Mouse (Mus musculus) gastrocnemius, postnatal 14 days (tissue): Measurements from ENCODE around the gene Irf2bpl. TPM values are rescaled to one million over a fixed set of nuclear protein-coding genes. Genes with fewer than 3 reads are reported as not detected.

Source experiments
- DNase-seq: peaks from one replicate; pipeline ENCODE4 v3.0.0; 2021; ENCODE audit warnings: mixed read lengths
- intact Hi-C: fragments of 180-260 bp; cut with DNase I; formaldehyde crosslinking; loops from one replicate; pipeline ENCODE4 v1.15.1; 2025; ENCODE audit warnings: low total_unique reads
- total RNA-seq, 2 experiments: library from RNA; stranded (reverse); gene quantifications; 2 replicates each; pipeline ENCODE4 v1.2.3; 2021

The Irf2bpl gene
- total RNA-seq, 2 experiments from 2014 or later = 41.8 to 42.8 TPM

DNA sequence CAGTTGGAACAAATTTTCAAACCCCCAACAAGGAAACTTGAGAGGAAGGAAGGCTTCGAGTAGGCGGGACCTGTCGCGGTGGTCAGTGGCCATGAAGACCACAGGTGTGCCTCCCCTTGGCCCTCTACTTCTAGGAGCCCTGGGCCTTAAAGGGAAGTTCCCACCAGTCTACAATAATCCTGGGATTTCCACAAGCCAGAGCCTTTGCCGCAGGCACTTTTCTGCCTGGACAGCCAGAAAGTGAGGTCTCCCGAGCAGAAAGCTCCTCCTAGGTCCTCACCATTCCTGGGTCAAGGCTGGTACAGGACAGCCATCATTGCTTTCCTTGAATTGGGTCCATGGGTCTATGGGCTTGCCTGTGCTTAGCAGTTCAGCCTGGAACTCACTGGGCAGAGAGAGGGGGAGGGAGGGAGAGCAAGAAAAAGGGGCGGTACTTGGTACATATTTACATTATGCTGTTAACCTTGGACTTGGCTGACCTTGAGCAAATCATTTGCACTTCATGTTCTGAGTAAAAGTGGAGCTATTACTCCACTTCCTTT is 4.6 kb upstream of the Irf2bpl start:
- DNase-seq = no peak
- intact Hi-C loops = no loop called here

DNA sequence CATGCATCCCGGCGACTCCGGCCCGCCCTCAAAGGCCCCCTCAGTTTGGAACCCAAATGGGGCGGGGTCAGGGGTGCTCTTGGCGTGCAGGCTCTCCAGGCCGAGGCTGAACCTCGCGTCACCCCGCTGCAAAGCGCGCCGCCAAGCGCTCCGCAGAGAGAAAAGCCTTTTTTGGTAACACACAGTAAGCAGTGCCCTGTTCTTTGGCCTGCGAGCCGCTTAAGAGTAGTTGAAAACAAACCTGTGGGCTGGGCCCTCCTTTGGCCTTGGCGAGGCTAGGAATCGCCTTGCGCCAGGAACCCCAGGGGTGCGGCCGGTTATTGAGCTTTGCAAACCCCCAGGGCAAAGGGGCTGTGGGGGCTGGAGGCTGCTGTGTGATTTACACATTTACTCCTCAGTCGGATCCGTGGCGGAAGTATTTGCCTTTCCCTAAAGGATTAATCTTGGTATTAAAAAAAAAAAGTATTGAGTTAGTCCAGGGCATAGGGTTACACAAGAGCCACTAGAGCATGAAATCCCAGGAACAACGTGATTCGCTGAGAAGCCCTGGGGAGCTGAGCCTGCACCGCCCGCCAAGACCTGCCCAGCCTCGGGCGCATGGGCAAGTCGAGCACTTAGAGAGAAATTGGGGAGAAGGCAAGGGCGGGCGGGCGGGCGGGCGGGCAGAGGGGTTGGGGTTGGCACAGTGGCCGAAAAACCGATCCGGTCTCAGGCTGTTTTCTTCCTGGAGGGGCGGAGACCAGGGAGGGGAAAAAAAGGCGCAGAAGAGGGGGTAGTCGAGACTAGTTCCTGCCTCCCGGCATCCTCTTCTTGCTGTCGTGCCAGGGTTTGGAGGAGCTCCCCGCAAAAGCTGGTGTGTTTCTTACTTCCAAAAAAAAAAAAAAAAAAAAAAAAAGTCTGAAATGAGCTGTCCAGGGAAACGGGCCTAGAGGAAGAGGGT is 3.8 kb upstream of the Irf2bpl start:
- DNase-seq = peak; percentile 90
- intact Hi-C loops = no loop called here

DNA sequence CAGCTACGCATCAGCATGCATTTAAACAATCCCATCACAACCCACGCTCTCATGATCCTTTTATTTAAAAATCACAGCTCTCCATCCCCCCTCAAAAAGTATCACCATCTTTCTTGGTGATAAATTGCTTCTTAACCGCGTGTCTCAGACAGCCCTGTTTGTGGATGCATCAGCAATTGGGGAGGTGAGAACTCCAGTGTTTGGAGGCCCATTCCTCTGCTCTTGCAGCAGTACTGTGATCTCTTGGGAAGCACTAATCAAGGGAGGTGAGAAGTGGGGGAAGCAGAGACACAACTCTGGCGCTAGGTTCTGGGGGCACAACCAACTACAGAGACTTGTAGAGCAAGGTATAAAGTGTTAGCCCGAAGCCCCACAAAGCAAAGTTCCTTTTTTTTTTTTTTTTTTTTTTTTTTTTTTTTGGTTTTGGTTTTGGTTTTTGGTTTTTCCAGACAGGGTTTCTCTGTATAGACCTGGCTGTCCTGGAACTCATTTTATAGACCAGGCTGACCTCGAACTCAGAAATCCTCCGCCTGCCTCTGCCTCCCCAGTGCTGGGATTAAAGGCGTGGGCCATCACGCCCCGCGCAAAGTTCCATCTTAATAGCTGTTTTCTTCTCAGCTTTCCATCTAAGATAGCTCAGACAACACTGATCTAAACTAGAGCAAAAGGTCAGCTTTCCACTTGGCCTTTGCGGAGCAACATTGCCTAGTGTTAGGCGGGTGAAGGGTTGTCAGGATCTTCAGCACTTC is 3.0 kb upstream of the Irf2bpl start:
- intact Hi-C loops = no loop called here

DNA sequence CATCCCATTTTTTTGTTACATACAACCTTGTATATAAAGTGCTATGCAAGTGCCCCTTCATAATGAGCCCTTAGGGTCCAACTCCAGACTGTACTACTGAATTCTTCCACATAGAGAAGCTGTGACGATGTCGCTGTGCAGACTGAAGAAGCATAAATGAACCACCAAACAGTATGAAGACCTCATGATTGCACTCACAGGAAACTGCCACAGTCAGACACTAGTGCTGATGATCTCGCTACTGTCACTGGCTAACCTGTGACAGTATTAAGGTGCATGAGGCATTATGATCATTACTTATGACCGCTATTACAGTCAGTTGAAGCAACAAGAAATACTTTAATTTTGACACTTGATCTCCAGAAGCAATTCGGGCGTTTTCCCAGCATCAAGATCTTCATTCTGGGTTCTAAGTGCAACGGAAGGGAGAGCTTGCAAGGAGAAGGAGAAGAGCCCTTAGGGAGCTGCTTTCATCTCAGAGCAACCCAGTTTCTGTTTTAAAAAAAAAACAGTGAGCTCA is 1.9 kb upstream of the Irf2bpl start:
- intact Hi-C loops = no loop called here
- no peak for DNase-seq

More for the DNA sequence above, 3.0 kb upstream of the Irf2bpl start:
- no peak for DNase-seq

DNA sequence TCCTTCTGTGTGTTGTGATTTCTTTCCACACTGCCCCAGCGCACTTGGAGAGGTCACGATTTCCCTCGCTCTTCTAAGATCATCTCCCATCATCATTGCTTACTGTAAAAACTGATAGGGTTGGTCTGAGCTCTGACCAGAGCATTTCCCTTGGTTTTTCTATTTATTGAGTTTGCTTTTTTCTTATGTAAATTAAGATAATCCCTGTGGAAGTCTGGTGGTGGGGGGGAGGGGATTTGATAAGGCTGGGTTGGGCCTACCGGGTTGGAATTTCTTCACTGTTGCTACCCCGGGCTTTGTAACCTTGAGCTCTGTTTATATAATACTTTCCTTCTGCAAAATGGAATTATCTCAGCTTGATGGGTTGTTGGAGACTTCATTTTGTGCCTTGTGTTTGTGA is 1.1 kb upstream of the Irf2bpl start:
- intact Hi-C loops = no loop called here
- DNase-seq = no peak

DNA sequence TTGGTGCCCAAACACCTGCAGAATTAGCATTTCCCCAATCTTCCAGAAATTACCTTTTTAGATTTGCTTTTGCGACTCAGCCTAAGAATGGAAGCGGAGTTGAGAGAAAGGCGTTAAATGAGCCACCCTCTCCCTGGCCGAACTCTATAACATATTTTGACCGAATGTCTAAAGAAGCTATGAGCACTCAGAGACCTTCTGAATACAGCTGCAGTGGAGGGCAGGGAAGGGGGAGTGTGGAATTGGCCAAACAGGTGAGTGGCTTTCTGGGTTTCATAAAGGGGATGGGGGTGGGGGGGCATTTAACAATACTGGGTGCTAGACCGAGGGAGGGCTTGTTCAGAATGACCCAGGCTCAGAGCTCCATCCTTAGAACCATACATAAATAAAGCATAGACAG is 738 bp upstream of the Irf2bpl start:
- intact Hi-C loops = no loop called here
- DNase-seq = no peak

DNA sequence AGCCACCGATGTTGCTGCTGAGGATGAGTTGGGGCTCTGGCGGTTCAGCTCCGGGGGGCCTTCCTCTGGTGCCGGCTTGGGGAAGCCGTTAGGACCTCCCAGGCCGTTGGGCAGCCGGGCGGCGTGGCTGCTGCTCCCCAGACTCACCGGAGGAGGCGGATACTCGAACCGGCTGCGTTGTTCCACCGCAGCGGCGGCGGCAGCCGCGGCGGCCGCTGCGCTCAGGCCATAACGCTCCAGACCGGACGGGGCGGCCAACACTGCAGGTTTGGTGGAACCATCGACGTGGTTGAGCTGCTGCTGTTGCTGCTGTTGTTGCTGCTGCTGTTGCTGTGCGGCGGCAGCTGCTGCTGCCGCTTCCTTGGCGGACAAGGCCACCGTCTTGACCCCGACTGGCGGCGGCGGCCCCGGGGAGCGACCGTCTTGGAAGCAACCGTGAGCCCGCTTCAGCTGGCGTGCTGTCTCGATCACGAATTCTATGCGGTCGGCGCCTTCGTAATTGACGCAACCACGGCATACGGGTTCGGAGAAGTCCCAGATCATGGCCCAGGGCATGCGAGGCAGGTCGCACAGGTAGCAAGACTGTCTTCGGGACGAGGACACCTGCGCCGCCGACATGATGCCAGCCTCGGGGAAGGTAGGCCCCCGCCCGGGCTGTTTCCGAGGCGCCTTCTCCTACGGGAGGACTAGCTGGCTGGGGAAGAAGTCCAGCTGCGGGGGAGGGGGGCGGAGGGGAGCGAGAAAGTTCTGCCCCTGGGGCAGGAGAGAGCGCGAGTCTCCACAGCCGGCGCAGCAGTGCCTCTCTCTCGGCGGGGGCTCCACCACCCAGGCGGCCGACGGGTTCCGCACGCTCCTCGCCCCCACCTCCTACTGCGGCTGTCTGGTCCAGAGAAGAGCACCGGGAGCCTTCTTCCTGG is 1.1 kb downstream of the Irf2bpl start:
- intact Hi-C loops = loop anchor here (5.0 kb wide), 1 partner anchor 76 kb away; no protein-coding TSS in a partner anchor
- DNase-seq = peak; percentile 85

DNA sequence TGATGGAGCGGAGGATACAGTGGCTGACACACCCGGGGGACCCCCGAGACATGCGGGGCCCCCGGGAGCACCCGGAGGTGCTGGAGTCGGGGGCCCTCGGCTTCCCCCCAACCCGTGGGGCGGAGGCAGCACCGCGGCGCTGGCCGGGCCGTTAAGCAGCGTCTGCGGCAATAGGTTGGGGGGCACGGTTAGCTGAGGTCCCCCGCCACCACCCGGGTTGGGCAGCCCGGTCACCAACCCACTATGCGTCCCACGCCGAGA is 1.6 kb downstream of the Irf2bpl start:
- intact Hi-C loops = loop anchor here (5.0 kb wide), 1 partner anchor 76 kb away; no protein-coding TSS in a partner anchor
- DNase-seq = no peak

DNA sequence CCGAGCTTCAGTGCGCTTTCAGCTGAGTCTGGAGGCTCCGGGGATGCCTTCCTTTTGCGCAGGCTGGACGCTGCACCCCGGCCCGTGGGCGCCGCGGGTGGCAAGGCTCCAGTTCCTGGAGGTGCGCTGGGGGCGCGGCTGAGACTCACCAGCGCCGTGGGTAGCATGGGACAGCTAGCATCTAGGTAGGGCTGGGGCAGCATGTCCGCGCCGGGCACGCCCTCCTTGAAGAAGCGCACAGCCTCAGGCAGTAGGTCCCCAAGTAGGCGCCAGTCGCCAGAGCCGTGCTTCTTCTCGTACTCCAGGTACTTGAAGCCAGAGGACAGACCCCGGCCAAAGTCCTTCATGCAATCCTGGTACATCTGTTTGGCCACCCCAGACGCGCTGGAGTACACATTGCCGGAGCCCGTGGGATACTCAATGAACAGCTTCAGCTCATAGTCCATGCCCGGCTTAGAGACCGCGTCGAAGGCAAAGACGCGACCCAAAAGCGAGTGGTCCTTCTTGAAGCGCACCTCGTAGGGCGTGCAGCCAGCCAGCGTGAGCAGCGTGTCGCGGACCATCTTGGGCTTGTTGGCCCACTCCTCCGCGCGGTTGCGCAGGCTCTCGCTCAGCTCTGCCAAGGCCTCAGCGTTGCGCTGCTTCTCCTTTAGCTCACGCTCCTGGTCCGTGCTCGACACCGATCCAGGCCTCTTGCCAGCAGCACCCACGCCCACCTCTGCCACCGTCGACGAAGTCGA is 2.1 kb downstream of the Irf2bpl start:
- DNase-seq = peak; percentile 78
- intact Hi-C loops = loop anchor here (5.0 kb wide), 1 partner anchor 75 kb away; no protein-coding TSS in a partner anchor

DNA sequence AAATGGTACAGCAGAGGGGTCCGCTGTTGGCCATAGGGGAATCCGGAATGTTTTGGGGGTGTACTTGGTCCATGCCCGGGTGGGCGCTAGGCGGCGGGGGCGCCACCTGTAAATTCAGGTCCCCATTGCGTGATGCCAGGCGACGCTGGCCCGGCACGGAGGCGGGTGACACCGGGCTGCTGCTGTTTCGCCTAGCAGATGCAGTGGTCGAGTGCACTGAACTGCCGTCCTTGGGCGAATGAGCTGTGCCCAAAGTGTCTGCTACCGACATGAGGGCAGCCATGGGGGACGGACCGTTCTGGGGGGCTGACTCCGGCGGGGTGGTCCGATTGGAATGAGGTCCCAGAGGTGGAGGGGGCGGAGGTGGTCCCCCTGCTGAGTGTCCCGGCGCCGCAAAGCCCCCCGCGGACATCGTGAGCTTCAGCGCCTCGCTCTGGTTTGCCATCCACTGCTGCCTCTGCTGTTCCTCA is 2.8 kb downstream of the Irf2bpl start:
- no peak for DNase-seq
- intact Hi-C loops = loop anchor here (5.0 kb wide), 1 partner anchor 75 kb away; no protein-coding TSS in a partner anchor

DNA sequence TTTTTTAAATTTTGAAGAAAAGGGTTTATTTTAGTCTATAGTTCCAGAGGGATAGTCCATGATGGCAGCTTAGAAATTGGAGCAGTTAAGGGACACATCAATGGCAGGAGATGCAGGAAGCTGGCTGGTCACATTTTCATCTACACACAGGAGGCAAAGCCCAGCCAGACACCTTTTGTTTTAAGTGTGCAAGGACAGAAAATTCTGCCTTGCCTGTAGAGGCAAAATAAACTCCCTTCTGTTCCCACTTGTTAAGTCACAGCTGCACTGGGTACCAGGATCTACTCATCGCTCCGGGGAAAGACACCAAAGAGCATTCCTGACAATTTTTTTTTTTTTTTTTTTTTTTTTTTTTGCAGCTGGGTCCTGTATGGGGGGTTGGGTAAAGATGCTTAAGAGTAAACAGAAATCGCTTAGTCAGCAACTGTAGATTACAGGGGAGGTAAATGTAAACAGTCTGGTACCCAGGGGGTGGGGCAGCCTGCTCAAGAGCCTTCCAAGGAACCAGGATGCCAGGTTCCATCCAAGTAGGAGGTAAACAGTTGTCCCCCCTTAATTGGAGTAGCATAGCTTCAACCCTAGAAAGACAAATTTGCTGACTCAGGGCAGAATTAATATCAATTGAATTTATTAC is 4.4 kb downstream of the Irf2bpl start:
- DNase-seq = no peak
- intact Hi-C loops = loop anchor here (5.0 kb wide), 1 partner anchor 73 kb away; no protein-coding TSS in a partner anchor

DNA sequence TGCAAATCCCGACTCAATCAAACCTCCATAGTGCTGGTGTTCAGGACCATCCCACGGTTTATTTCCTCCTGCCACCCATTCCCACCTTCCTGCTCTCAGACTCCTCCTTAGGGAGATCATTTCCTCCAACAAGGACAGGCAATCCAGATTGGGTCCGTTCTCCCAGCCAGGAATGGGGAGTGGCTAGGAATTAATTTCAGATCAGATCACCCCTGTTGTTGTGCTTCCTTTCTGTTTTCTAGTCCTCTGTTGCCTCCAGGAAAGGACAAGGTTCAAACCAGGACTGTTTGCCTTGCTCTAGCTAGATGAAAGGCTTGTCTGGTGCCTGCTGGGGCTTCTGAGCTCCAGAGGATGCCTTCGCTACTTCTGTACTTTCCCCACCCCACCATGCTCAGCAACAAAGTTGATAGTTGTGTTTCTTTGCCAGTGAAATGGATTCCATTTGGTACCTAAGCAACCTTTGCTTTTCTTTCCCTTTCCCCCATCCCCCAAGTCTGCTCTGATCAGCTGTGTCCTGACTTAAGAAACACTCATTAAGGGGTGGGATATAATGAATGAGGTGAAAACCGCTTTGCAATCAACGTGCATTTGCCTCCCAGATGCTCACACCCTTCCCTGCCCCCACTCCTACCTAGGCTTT is 5.0 kb downstream of the Irf2bpl start:
- no peak for DNase-seq
- intact Hi-C loops = loop anchor here (5.0 kb wide), 2 partner anchors 47 to 72 kb away; no protein-coding TSS in a partner anchor

DNA sequence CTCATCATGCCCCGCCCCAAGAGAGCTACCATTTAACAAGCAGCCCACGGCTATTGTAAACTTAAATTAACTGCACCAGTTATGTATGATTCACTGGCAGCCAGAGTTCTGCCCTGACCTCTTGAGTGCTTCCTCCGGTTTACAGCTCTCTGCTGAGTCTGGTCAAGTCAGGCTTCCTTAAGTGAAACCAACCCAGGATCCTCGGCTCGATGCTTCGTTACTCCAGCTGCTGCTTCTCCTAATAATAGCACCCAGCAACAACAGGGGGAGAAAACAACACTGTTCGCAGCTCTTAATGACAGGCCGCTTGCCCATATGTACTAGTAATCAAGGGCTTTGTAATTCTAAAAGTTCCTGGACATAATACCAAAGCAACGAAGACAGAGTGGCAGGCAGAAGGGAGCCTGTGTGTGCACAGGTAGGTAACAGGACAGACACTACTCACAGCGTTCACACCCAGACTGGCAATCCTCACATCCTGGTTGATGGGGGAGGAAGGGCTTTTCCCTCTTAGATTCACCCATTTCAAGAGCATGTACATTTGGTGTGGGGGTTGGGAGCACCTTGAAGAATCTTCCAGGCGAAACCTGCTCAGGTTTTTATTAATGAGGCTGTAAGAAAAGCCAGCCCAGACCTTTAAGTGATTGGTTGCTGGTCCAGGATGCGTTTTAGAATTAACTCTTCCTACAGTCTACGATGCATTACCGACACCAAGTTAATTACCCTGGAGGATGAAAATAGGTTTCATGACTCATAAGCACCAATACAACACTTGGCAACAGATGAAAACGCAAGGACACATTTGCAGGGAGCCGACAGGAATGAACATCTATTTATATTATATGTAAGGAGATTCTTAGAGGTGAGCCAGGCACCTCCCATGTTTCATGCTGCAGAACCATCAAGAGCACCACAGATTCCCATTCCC is 5.9 kb downstream of the Irf2bpl start:
- DNase-seq = no peak
- intact Hi-C loops = loop anchor here (5.0 kb wide), 1 partner anchor 46 kb away; no protein-coding TSS in a partner anchor

DNA sequence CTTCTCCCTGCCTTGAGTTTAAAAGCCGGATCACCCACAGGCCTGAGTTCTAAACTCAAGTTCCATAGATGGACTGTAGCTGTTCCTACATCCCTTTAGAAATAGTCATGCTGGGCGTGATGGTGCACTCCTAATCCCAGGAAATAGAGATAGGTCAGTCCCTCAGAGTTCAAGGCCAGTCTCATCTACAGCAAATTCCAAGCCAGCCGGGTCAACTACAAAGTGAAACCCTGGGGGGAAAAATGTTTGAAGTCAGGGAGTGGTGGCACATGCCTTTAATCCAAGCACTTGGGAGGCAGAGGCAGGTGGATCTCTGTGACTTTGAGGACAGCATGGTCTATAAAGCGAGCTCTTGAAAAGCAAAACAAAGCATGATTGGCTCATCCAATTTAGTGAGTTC is 7.6 kb downstream of the Irf2bpl start:
- intact Hi-C loops = loop anchor here (5.0 kb wide), 1 partner anchor 45 kb away; no protein-coding TSS in a partner anchor
- DNase-seq = no peak

DNA sequence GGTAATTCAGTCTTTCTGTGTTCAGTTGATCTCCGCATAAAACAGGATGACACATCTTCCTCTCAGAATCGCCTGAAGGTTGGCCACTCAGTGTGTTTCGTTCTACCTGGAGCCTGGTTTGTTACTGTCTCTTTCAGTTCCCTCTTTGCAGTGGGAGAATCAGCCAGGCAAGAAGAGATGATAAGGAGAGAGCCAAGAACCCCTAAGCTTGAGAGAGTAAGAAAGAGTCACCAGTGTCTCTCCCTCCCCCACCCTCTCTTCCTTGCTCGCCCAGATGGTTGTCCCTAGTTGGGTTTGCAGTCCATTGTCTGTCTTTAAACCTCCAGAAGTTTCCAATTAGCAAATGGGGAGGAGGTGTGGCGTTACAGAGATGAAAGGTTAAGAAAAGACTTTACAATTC is 8.5 kb downstream of the Irf2bpl start:
- no peak for DNase-seq
- intact Hi-C loops = loop anchor here (5.0 kb wide), 1 partner anchor 44 kb away; no protein-coding TSS in a partner anchor
